Mouse (Mus musculus): ENCODE measurements at regions not wholly inside any gene's neighbourhood (a gene's known extent, or its start where the extent isn't known, plus 50 kb on each side); places are given as distances from the start of the nearest gene placed in this dataset.
"Not testable (repeated sequence)": the region's sequence is repeated elsewhere in the genome, so short reads cannot be mapped to it uniquely, and the experiment has no call there.

DNA sequence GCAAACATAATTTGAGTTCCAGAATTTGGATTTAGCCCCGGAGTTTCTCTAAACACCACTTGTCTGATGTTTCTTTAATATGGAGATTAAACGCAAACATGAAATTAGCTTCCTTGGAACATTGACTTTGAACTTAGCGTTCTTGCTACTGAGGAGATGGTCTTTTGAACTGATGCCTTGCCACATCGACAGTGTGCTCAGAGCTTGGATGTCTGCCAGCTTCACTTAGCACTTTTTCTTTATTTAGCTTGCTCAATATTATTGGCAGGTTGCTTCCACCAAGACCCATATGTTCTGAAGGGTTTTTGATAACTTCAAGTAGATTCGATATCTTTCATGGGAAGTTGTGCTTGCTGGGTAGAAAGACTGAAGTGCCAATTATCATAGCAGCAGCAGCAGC, 143.5 kb downstream of the Mterf1b start:
- H3K4me3 ChIP-seq (ENCODE audit: low read length), result no peak overlapping the region
- H3K4me1 ChIP-seq (ENCODE audit: control insufficient read depth, insufficient read depth, low read length), result no peaks in the 10 kb centered on the region
- no peak overlapping the region for H3K4me2 ChIP-seq (replicated peaks; ENCODE audit: low read depth, low read length)
- 79% methylated on average over 5 of the region's 5 CpGs for whole genome bisulfite sequencing
- H3K27me3 ChIP-seq (ENCODE audit: control insufficient read depth, insufficient read depth, low read length), result no peaks in the 10 kb centered on the region
- no peak overlapping the region for H3K9ac ChIP-seq (ENCODE audit: low read depth, low read length)
- H3K36me3 ChIP-seq (ENCODE audit: control insufficient read depth, insufficient read depth, low read length), result no peaks in the 10 kb centered on the region
- H3K9me3 ChIP-seq (ENCODE audit: control insufficient read depth, low read length), result no peaks in the 10 kb centered on the region
- no peak overlapping the region for H3K27ac ChIP-seq (ENCODE audit: low read depth, low read length)
- ATAC-seq (ENCODE audit: low FRiP score, low TSS enrichment), result no peak

DNA sequence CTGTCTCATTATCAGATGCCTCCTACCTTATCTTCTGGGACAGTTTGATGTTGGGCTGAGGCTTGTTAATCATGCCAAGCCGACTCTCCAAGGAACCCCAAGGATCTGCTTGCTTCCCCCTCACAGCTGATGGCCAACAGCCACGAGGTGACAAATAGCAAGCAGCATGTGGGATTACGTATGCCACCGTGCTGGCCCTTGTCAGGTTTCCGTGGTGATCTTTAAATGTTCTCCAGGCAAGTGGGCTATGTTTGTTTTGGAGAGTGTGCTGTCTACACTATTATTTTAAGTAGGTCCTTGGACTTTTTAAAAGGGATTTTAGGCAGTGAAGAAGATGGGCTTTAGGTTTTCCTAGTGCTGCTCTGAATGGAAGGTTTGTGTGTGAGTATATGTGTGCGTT, 149.8 kb downstream of the Mterf1b start:
- H3K27ac ChIP-seq (ENCODE audit: low read depth, low read length), result no peak overlapping the region
- no peaks in the 10 kb centered on the region for H3K9me3 ChIP-seq (ENCODE audit: control insufficient read depth, low read length)
- H3K4me3 ChIP-seq (ENCODE audit: low read length), result no peak overlapping the region
- 25% methylated on average over 6 of the region's 6 CpGs for WGBS
- ATAC-seq (ENCODE audit: low FRiP score, low TSS enrichment), result no peak
- H3K36me3 ChIP-seq (ENCODE audit: control insufficient read depth, insufficient read depth, low read length), result no peaks in the 10 kb centered on the region
- no peak overlapping the region for H3K9ac ChIP-seq (ENCODE audit: low read depth, low read length)
- no peaks in the 10 kb centered on the region for H3K27me3 ChIP-seq (ENCODE audit: control insufficient read depth, insufficient read depth, low read length)
- no peak overlapping the region for H3K4me2 ChIP-seq (replicated peaks; ENCODE audit: low read depth, low read length)
- no peaks in the 10 kb centered on the region for H3K4me1 ChIP-seq (ENCODE audit: control insufficient read depth, insufficient read depth, low read length)

DNA sequence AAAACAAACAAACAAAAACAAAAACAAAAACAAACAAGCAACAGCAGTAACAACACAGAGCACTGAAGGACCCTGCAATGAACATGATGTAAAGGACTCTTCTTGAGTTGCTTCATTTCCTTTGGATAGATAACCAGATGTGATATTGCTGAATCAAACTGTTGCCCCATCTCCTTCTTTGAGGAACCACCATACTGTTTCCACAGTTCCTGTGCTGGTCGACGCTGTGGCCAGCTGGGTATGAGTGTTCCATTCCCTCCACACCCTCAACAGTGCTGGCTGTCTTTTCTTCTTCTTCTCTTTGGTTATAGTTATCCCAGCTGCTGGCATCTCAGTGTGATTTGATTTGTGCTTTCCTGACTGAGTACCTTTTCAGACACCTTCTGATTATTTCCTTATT, 152.3 kb downstream of the Mterf1b start:
- H3K9me3 ChIP-seq (ENCODE audit: control insufficient read depth, low read length), result no peaks in the 10 kb centered on the region
- no peaks in the 10 kb centered on the region for H3K4me1 ChIP-seq (ENCODE audit: control insufficient read depth, insufficient read depth, low read length)
- H3K36me3 ChIP-seq (ENCODE audit: control insufficient read depth, insufficient read depth, low read length), result no peaks in the 10 kb centered on the region
- no peak overlapping the region for H3K4me2 ChIP-seq (replicated peaks; ENCODE audit: low read depth, low read length)
- H3K27ac ChIP-seq (ENCODE audit: low read depth, low read length), result no peak overlapping the region
- H3K27me3 ChIP-seq (ENCODE audit: control insufficient read depth, insufficient read depth, low read length), result no peaks in the 10 kb centered on the region
- H3K9ac ChIP-seq (ENCODE audit: low read depth, low read length), result no peak overlapping the region
- ATAC-seq (ENCODE audit: low FRiP score, low TSS enrichment), result no peak
- WGBS, result 76% methylated on average over 2 of the region's 2 CpGs
- no peak overlapping the region for H3K4me3 ChIP-seq (ENCODE audit: low read length)

DNA sequence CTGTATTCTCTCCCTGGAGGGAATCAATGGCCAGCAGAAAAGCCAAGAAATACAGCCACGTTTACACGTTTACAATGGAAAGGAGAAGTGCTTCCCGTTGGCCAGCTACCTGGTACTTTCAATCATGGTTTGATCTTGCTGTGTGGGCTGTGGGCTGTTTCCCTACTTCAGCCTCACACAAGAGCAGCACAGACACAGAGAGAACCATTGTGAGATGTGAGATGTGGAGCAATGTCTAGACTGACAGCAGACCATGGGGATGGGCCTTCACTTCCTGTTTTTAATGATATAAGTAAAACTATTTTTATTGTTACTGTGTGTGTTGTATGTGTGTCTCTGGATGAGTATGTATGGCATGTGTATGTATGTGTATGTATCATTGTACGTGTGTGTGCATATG, 156.2 kb downstream of the Mterf1b start:
- Histone ChIP-seq H3K4me1 (ENCODE audit: control insufficient read depth, insufficient read depth, low read length) (no peaks in the 10 kb centered on the region), H3K9me3 (ENCODE audit: control insufficient read depth, low read length) (no peaks in the 10 kb centered on the region), H3K27me3 (ENCODE audit: control insufficient read depth, insufficient read depth, low read length) (no peaks in the 10 kb centered on the region), H3K27ac (ENCODE audit: low read depth, low read length) (no peak overlapping the region), H3K9ac (ENCODE audit: low read depth, low read length) (no peak overlapping the region), H3K4me3 (ENCODE audit: low read length) (no peak overlapping the region), H3K36me3 (ENCODE audit: control insufficient read depth, insufficient read depth, low read length) (no peaks in the 10 kb centered on the region), H3K4me2 (replicated peaks; ENCODE audit: low read depth, low read length) (no peak overlapping the region)
- no peak for ATAC-seq (ENCODE audit: low FRiP score, low TSS enrichment)
- 79% methylated on average over 4 of the region's 4 CpGs for WGBS

DNA sequence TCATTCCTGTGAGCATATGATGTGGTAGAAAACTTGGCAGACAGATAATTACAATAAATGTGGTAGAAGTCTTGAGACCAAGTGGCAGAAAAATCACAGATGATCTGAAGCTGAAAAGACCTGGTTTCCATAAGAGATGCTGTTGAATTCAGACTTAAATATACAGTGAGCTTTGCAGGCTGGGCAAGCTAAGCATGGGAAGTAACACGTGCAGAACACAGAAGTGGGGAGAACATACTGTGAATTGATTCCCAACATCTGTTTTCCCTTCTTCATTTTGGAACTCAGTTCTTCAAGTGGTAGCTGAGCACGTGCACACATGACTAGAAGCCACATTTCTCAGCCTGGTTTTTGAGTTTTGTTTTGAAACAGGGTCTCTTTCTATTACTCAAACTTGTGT, 157.8 kb downstream of the Mterf1b start:
- Histone ChIP-seq H3K36me3 (ENCODE audit: control insufficient read depth, insufficient read depth, low read length) (no peaks in the 10 kb centered on the region), H3K9me3 (ENCODE audit: control insufficient read depth, low read length) (no peaks in the 10 kb centered on the region), H3K9ac (ENCODE audit: low read depth, low read length) (no peak overlapping the region), H3K4me3 (ENCODE audit: low read length) (no peak overlapping the region), H3K27me3 (ENCODE audit: control insufficient read depth, insufficient read depth, low read length) (no peaks in the 10 kb centered on the region), H3K27ac (ENCODE audit: low read depth, low read length) (no peak overlapping the region), H3K4me2 (replicated peaks; ENCODE audit: low read depth, low read length) (no peak overlapping the region), H3K4me1 (ENCODE audit: control insufficient read depth, insufficient read depth, low read length) (0 out of 2 replicates have a peak, but pooled peaks cover 1% of the 10 kb centered on the region)
- ATAC-seq (ENCODE audit: low FRiP score, low TSS enrichment), result no peak
- WGBS, result 67% methylated on average over 2 of the region's 2 CpGs

DNA sequence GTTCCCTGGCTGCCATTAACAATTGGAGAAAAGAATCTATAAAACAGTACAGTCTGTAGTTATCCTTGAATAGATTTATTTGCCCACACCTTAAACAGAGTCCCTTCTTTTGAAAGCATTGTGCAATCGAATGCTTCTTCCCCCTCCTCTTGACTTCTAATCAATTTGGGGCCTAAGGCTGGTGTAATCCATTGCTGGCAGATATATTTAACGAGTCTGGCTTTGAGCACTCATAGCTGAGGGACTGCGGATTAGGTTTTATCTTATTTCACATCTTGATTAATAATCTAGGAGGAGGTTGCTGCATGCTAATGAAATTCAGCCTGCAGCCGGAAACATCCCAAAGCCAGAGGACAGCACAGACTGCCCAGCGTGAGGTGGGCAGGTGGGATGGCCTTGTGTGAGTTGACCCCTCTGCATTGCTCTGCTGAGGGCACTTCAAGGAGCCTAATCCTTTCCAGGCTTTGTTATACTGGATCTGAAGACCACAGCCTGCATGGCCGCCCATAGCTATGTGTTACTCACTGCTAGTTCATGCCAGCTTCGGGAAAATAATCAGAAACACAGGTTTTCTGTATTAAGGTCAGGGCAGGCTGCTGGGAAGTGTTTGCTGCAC, 163.6 kb downstream of the Mterf1b start:
- H3K4me1 ChIP-seq (ENCODE audit: control insufficient read depth, insufficient read depth, low read length), result 0 out of 2 replicates have a peak, but pooled peaks cover 3% of the 10 kb centered on the region
- 77% methylated on average over 7 of the region's 7 CpGs for WGBS
- H3K9ac ChIP-seq (ENCODE audit: low read depth, low read length), result no peak overlapping the region
- H3K9me3 ChIP-seq (ENCODE audit: control insufficient read depth, low read length), result no peaks in the 10 kb centered on the region
- H3K4me3 ChIP-seq (ENCODE audit: low read length), result no peak overlapping the region
- no peak for ATAC-seq (ENCODE audit: low FRiP score, low TSS enrichment)
- H3K36me3 ChIP-seq (ENCODE audit: control insufficient read depth, insufficient read depth, low read length), result no peaks in the 10 kb centered on the region
- H3K4me2 ChIP-seq (replicated peaks; ENCODE audit: low read depth, low read length), result no peak overlapping the region
- H3K27me3 ChIP-seq (ENCODE audit: control insufficient read depth, insufficient read depth, low read length), result no peaks in the 10 kb centered on the region
- no peak overlapping the region for H3K27ac ChIP-seq (ENCODE audit: low read depth, low read length)

DNA sequence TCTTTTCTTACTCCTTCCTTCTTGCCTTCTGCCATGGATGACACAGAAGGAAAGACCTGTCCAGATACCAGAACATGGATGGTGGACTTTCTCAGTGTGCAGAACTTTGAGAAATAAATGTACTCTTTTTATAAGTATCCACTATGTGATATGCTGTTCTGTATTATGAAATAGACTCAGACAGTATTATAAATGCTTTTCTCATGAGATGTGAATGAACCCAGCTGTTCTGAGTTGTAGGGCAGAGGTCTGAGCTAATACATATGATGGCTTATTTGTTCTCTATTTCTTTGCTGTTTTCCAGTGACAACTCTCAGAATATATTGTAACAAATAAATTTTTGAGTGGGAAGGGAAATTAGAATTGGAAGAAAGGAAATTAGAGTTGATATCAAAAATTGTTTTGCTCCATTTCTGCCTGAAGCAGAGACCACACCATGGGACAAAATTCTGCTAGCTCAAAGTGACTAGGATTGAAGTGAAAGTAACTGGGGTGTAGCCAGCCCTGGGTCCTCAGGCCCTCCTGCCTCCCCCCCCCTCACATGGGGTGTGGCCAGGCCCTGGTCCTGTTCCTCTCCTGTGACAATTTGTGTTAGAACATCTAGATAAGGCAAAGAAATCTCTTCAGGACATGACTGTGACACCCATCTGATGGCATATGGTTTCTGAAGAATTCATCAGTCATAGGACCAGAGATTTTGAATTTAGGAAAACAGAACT, 164.5 kb downstream of the Mterf1b start:
- not testable (repeated sequence) for ATAC-seq (ENCODE audit: low FRiP score, low TSS enrichment); H3K9me3 ChIP-seq (ENCODE audit: control insufficient read depth, low read length)

DNA sequence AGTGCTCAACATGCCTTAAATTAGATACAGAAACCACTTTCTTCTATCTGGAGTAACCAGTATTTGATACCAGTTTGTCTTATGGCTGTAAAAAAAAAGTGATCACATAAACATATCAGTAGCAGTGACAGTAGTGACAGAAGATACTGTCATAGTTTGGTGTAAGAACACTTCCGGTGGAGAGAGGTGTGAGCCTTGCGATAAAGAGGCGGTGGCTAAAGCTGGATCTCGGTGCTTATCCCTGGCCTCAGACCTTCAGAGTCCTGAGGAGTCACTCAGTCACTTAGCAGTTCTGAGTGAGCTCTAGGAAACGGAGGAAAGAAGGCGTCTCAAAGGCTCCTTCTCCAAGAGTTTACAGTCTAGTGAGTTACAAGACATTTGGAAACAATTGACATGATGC, 169.4 kb downstream of the Mterf1b start:
- ATAC-seq (ENCODE audit: low FRiP score, low TSS enrichment); H3K4me1 ChIP-seq (ENCODE audit: control insufficient read depth, insufficient read depth, low read length); H3K27me3 ChIP-seq (ENCODE audit: control insufficient read depth, insufficient read depth, low read length); H3K9ac ChIP-seq (ENCODE audit: low read depth, low read length); H3K36me3 ChIP-seq (ENCODE audit: control insufficient read depth, insufficient read depth, low read length); H3K4me2 ChIP-seq (replicated peaks; ENCODE audit: low read depth, low read length); H3K9me3 ChIP-seq (ENCODE audit: control insufficient read depth, low read length); H3K27ac ChIP-seq (ENCODE audit: low read depth, low read length); H3K4me3 ChIP-seq (ENCODE audit: low read length): not testable (repeated sequence)
- WGBS, result 90% methylated on average over 6 of the region's 6 CpGs

More for the DNA sequence above, 164.5 kb downstream of the Mterf1b start:
- H3K9ac ChIP-seq (ENCODE audit: low read depth, low read length); H3K4me3 ChIP-seq (ENCODE audit: low read length); H3K36me3 ChIP-seq (ENCODE audit: control insufficient read depth, insufficient read depth, low read length); H3K4me2 ChIP-seq (replicated peaks; ENCODE audit: low read depth, low read length); H3K27ac ChIP-seq (ENCODE audit: low read depth, low read length); H3K4me1 ChIP-seq (ENCODE audit: control insufficient read depth, insufficient read depth, low read length); H3K27me3 ChIP-seq (ENCODE audit: control insufficient read depth, insufficient read depth, low read length): not testable (repeated sequence)

DNA sequence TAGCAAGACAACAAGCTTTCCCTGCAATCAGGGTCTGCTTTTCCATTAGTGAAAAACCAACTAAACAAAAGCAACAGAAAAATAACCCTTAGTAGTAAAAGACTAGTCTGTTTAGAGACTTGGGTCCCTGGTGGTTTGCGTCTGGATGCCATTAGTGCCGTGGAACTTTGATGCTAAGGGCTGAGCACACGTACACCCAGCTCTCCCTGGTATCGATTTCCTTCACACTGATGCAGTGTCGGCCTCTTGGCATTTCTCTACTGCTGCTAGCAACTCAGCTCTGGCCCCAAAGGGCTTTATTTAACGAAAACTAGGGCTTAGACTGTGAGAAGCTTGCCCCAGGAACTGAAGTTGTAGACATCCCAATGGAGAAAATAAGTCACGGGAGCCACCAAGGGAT, 192.6 kb downstream of the Mterf1b start:
- not testable (repeated sequence) for H3K36me3 ChIP-seq (ENCODE audit: control insufficient read depth, insufficient read depth, low read length); H3K9ac ChIP-seq (ENCODE audit: low read depth, low read length); ATAC-seq (ENCODE audit: low FRiP score, low TSS enrichment); H3K27me3 ChIP-seq (ENCODE audit: control insufficient read depth, insufficient read depth, low read length); H3K9me3 ChIP-seq (ENCODE audit: control insufficient read depth, low read length); H3K4me3 ChIP-seq (ENCODE audit: low read length); H3K4me2 ChIP-seq (replicated peaks; ENCODE audit: low read depth, low read length); H3K4me1 ChIP-seq (ENCODE audit: control insufficient read depth, insufficient read depth, low read length); H3K27ac ChIP-seq (ENCODE audit: low read depth, low read length)
- WGBS, result 53% methylated on average over 7 of the region's 7 CpGs

Data from kidney, embryonic 14.5 days (tissue).